Mouse (Mus musculus): ENCODE results near the gene Robo2. TPM values are rescaled to one million over a fixed set of nuclear protein-coding genes. Genes with fewer than 3 reads are reported as not detected.

Robo2 gene
- polyA plus RNA-seq, 1 experiment, result not detected

DNA sequence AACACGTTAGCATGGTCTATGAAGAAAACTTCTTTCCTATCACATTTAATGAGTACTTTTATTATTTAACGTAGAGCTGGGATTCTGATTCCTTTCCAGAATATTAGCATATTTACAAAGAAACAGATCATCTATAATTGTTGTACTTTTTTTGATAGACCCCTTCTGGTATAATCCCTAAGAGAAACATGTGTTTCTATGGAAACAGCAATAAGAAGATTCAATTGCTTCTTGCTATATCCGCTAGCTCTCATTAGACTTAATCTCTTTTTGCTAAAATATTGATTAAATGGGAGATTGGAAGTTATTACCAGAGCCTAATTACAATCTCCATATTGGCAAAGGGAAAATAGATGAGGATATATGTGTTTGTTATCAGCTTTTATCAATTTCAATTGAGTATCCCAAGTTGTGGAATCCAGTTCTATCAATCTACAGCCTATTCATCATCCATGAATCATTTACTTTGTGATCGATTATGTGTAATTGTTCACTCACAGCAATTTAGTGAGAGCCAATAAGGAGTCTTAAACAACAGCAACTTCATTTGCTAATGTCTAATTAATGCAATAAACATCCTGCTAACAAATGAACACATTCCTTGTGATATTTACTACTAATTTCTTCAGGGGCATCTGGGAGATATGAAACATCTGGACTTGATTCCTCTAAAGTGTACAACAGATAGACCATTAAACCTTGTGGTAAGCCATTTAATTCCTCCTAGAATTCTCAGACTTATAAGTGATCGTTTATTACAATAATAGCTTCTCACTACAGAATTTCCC, 472.0 kb downstream of the Robo2 start:
- TF ChIP-seq FLI1 (IDR thresholded peaks at IDR 0.05; ENCODE audit: low read length), result no peak
- no peak for TF ChIP-seq GATA1 (IDR thresholded peaks at IDR 0.05; ENCODE audit: borderline replicate concordance, low read length)
- Histone ChIP-seq H3K36me3 (replicated peaks; ENCODE audit: low read length) (no peaks in the 10 kb centered on the region), H3K27me3 (replicated peaks) (no peaks in the 10 kb centered on the region), H3K9me3 (no peaks in the 10 kb centered on the region), H3K4me3 (replicated peaks) (no peak overlapping the region), H3K4me1 (no peaks in the 10 kb centered on the region)

DNA sequence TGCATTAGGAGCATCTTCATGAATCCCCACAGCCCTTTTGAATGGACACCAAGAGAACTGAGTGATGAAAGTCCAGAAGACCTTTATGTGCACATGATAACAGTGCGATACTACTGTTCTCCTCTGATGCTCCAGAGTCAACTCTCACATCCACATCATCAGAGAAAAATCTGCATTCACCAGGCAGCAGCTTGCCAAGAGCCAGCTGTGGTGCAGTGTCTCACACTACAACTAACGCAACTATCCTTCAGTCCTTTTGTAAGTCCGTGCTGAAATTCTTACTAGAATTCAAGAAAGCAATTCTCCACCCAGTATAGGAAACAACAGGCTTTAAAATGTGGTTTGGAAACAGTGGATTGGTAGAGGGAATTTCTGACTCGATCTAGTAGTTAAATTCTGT, 481.3 kb downstream of the Robo2 start:
- TF ChIP-seq FLI1 (IDR thresholded peaks at IDR 0.05; ENCODE audit: low read length) (no peak), GATA1 (IDR thresholded peaks at IDR 0.05; ENCODE audit: borderline replicate concordance, low read length) (no peak)
- H3K4me3 ChIP-seq (replicated peaks), result no peak overlapping the region
- H3K9me3 ChIP-seq, result no peaks in the 10 kb centered on the region
- no peaks in the 10 kb centered on the region for H3K36me3 ChIP-seq (replicated peaks; ENCODE audit: low read length)
- no peaks in the 10 kb centered on the region for H3K27me3 ChIP-seq (replicated peaks)
- H3K4me1 ChIP-seq, result no peaks in the 10 kb centered on the region

DNA sequence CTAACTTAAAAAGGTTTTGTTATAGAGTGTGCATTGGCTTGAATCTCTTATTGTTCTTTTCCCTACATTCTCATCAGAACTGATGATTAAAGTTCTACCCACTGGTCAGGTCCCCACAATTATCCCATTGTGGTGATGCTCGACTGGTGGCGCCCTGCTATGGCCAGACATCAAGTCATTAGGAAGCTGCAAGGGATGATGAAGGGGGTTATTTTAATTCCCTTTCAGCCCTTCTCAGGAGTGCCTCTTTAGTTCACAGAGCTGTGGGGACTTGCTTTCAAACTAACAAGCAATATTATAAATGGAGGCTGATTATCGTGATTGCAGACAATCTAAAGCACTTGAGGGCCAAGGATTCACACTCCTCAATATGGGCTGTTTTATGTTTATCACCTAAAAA, 484.1 kb downstream of the Robo2 start:
- Histone ChIP-seq H3K27me3 (replicated peaks) (no peaks in the 10 kb centered on the region), H3K4me1 (no peaks in the 10 kb centered on the region), H3K4me3 (replicated peaks) (no peak overlapping the region), H3K36me3 (replicated peaks; ENCODE audit: low read length) (no peaks in the 10 kb centered on the region), H3K9me3 (no peaks in the 10 kb centered on the region)
- TF ChIP-seq FLI1 (IDR thresholded peaks at IDR 0.05; ENCODE audit: low read length) (no peak), GATA1 (IDR thresholded peaks at IDR 0.05; ENCODE audit: borderline replicate concordance, low read length) (no peak)

DNA sequence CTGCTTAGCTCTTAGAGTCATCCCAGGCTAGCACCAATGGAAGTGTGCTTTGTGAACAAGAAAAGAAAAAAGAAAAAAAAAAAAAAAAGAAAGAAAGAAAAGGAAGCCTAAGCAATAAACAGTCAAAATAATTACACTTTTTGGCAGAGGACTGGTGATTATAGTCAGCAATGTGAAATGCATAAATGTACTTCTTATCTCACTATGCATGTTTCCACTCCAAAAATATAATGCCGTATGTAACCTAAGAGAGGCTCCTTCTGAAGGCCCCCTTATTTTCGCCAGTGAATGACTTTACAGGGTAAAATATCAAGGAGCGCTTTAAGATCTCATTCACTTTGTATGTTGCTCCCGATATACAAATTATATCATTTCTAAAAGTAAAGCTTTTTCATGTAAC, 496.2 kb downstream of the Robo2 start:
- no peaks in the 10 kb centered on the region for H3K27me3 ChIP-seq (replicated peaks)
- H3K36me3 ChIP-seq (replicated peaks; ENCODE audit: low read length), result no peaks in the 10 kb centered on the region
- H3K4me3 ChIP-seq (replicated peaks), result no peak overlapping the region
- H3K4me1 ChIP-seq, result no peaks in the 10 kb centered on the region
- H3K9me3 ChIP-seq, result no peaks in the 10 kb centered on the region
- TF ChIP-seq FLI1 (IDR thresholded peaks at IDR 0.05; ENCODE audit: low read length) (no peak), GATA1 (IDR thresholded peaks at IDR 0.05; ENCODE audit: borderline replicate concordance, low read length) (no peak)

DNA sequence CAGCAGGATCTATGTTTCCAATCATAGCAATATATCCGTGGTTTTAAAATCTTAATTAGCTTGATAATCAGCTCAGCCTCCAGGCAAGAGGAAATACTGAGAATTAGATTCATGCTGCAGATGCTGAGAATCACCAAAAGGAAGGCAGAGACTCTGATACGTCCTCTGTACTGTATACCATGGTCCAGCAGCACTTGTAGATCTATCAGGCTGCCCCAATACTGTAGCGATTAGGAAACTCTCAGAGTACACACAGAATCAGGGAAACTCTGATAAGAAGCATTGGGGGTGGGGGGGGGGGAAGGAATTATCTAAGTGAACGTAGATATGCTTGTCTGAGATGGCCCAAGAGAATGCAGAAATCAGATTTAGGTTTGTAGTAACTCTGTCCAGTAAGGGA, 496.7 kb downstream of the Robo2 start:
- no peak for TF ChIP-seq FLI1 (IDR thresholded peaks at IDR 0.05; ENCODE audit: low read length)
- no peak for TF ChIP-seq GATA1 (IDR thresholded peaks at IDR 0.05; ENCODE audit: borderline replicate concordance, low read length)
- Histone ChIP-seq H3K9me3 (no peaks in the 10 kb centered on the region), H3K36me3 (replicated peaks; ENCODE audit: low read length) (no peaks in the 10 kb centered on the region), H3K27me3 (replicated peaks) (no peaks in the 10 kb centered on the region), H3K4me1 (no peaks in the 10 kb centered on the region), H3K4me3 (replicated peaks) (no peak overlapping the region)

DNA sequence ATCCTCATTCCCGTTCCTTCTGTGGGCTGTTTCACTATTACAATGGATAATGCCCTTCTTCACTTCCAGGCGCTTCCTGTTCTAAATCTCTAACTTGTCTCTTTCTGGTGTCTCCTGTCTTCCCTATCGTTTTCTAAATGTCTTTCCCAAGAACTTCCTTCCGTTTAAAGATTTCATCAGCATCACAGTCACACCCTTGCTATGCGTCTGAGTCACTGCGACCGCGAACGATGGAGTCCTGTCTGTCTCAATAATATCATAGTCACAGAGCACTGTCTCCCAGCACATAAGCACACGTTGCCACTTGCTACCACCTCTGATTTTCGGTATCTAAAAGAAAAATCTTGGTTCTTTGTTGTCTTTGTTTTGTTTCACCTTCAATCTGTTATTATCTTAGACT, 503.1 kb downstream of the Robo2 start:
- TF ChIP-seq FLI1 (IDR thresholded peaks at IDR 0.05; ENCODE audit: low read length) (no peak), GATA1 (IDR thresholded peaks at IDR 0.05; ENCODE audit: borderline replicate concordance, low read length) (no peak)
- H3K9me3 ChIP-seq, result 0 out of 2 replicates have a peak, but pooled peaks cover 3% of the 10 kb centered on the region

DNA sequence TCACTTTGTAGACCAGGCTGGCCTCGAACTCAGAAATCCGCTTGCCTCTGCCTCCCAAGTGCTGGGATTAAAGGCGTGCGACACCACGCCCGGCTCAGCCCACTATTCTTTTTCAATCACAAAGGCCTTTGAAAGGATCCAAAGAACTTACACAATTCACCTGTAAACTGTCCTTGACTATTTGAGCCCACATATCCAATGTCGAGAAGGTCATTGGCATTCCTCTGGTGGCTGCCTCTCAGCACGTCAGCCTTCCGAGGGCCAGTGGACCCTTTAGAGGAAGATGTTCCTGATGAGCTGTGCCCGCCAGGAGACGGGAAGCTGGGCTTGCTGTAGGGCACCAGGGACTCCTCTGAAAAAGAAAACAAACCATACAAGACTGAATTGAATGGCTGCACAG, 514.8 kb downstream of the Robo2 start:
- TF ChIP-seq GATA1 (IDR thresholded peaks at IDR 0.05; ENCODE audit: borderline replicate concordance, low read length) (no peak), FLI1 (IDR thresholded peaks at IDR 0.05; ENCODE audit: low read length) (no peak)
- no peaks in the 10 kb centered on the region for H3K9me3 ChIP-seq
- no peaks in the 10 kb centered on the region for H3K36me3 ChIP-seq (replicated peaks; ENCODE audit: low read length)
- H3K4me3 ChIP-seq (replicated peaks), result no peak overlapping the region
- H3K27me3 ChIP-seq (replicated peaks), result no peaks in the 10 kb centered on the region
- no peaks in the 10 kb centered on the region for H3K4me1 ChIP-seq

More for the DNA sequence above, 503.1 kb downstream of the Robo2 start:
- no peaks in the 10 kb centered on the region for H3K4me1 ChIP-seq
- H3K4me3 ChIP-seq (replicated peaks), result no peak overlapping the region
- no peaks in the 10 kb centered on the region for H3K27me3 ChIP-seq (replicated peaks)
- H3K36me3 ChIP-seq (replicated peaks; ENCODE audit: low read length), result no peaks in the 10 kb centered on the region

DNA sequence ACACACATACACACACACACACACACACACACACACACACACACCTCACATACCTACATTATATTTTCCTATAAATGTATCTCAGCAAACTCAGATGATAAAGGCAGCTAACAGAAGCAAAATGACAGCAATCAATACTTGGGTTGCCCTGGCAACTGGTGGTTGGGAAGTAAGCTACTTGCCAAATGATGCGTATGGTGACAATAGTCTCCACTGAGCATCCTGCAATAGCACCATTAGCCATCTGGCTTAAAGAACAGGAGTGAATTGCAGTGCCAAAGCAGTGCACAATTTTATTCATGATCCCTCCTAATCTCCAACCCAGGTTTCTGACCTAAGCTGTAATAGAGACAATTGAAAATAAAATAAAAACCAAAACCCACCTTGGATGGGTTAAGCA, 529.7 kb downstream of the Robo2 start:
- Histone ChIP-seq H3K27me3 (replicated peaks) (no peaks in the 10 kb centered on the region), H3K4me3 (replicated peaks) (no peak overlapping the region), H3K36me3 (replicated peaks; ENCODE audit: low read length) (no peaks in the 10 kb centered on the region), H3K4me1 (no peaks in the 10 kb centered on the region), H3K9me3 (no peaks in the 10 kb centered on the region)
- TF ChIP-seq GATA1 (IDR thresholded peaks at IDR 0.05; ENCODE audit: borderline replicate concordance, low read length), result no peak
- no peak for TF ChIP-seq FLI1 (IDR thresholded peaks at IDR 0.05; ENCODE audit: low read length)

DNA sequence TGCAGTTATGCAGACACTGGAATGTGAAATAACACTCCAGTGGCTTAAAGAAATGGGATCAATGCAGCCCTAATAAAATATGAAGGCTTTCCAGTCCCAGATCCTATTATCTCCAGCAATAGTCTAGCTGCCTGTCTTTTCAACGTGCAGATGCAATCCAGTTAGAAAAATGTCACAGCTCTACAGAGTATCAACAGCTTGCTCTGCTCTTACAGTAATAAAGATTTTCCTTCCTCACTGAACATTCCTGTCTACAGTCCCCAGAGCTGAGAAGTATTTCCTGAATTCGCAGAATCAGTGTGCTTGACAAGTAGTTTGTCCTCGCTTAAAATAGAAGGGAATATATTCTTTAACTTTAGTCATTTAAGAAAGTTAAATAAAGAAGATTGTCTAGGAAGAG, 533.7 kb downstream of the Robo2 start:
- TF ChIP-seq FLI1 (IDR thresholded peaks at IDR 0.05; ENCODE audit: low read length) (no peak), GATA1 (IDR thresholded peaks at IDR 0.05; ENCODE audit: borderline replicate concordance, low read length) (no peak)
- H3K36me3 ChIP-seq (replicated peaks; ENCODE audit: low read length), result no peaks in the 10 kb centered on the region
- no peaks in the 10 kb centered on the region for H3K27me3 ChIP-seq (replicated peaks)
- H3K9me3 ChIP-seq, result no peaks in the 10 kb centered on the region
- no peak overlapping the region for H3K4me3 ChIP-seq (replicated peaks)
- no peaks in the 10 kb centered on the region for H3K4me1 ChIP-seq

DNA sequence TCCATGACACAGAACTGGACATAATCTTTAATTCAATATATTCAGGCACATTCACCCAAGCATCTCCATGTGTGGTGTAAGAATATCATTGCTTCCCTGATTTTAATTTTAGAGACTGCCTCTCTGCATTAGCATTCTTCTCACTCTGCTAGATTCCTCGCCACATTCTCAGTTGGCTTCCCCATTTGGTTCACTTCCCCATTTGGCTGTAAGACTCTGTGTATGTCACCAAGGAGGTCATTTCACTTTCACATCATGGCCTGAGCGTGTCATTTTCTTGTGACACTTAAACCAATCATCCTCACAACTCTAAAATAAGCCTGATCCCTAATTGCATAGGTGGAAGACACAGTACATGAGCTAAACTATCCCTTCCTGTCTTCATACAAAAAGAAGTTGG, 536.6 kb downstream of the Robo2 start:
- H3K27me3 ChIP-seq (replicated peaks), result no peaks in the 10 kb centered on the region
- H3K9me3 ChIP-seq, result no peaks in the 10 kb centered on the region
- no peaks in the 10 kb centered on the region for H3K4me1 ChIP-seq
- no peak overlapping the region for H3K4me3 ChIP-seq (replicated peaks)
- no peaks in the 10 kb centered on the region for H3K36me3 ChIP-seq (replicated peaks; ENCODE audit: low read length)
- TF ChIP-seq FLI1 (IDR thresholded peaks at IDR 0.05; ENCODE audit: low read length), result no peak
- TF ChIP-seq GATA1 (IDR thresholded peaks at IDR 0.05; ENCODE audit: borderline replicate concordance, low read length), result no peak

Measured in megakaryocyte, embryonic 14.5 days (primary cell).